Mouse (Mus musculus): Measurements from ENCODE around the gene Il20rb. TPM values are rescaled to one million over a fixed set of nuclear protein-coding genes. Genes with fewer than 3 reads are reported as not detected.

Gene Il20rb
- polyA plus RNA-seq, 1 experiment from 2014 or later: 1.0 TPM

DNA sequence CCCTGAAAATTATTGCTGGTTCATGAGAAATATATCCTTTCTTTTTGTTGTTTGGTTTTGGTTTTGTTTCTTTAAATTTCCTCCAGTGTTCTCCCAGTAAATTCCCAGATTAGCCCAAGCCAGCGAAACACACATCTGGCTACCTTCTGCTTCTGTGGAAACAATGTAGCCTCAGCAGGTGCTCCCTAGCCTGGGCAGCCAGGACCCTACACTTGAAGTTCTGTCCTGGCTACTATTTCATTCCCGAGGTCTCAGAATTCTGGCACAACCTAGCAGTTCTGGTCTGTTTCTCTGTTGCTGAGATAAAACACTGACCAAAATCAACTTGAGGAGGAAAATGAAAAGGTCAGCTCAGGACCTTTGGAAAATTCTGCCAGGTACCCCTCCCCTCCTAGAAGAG lies 55.2 kb downstream of the Il20rb start:
- no peak for ATAC-seq (ENCODE audit: insufficient number of reproducible peaks, insufficient read depth, low FRiP score, low read depth)
- Histone ChIP-seq H3K4me1 (ENCODE audit: control insufficient read depth, insufficient read depth, low read length) (no peaks in the 10 kb centered on the region), H3K4me3 (ENCODE audit: low read depth, low read length) (no peak overlapping the region), H3K9ac (replicated peaks; ENCODE audit: low read depth, low read length) (no peak overlapping the region), H3K27me3 (ENCODE audit: control insufficient read depth, insufficient read depth, low read length) (no peaks in the 10 kb centered on the region), H3K9me3 (ENCODE audit: control insufficient read depth, low read depth, low read length) (no peaks in the 10 kb centered on the region), H3K4me2 (replicated peaks; ENCODE audit: low read depth, low read length) (no peak overlapping the region), H3K36me3 (ENCODE audit: control insufficient read depth, insufficient read depth, low read length) (no peaks in the 10 kb centered on the region), H3K27ac (ENCODE audit: low read length) (no peak overlapping the region)
- WGBS: 62% methylated on average over 2 of the region's 2 CpGs

- H3K4me3 ChIP-seq (ENCODE audit: low read depth, low read length): no peak overlapping the region
- H3K27me3 ChIP-seq (ENCODE audit: control insufficient read depth, insufficient read depth, low read length): no peaks in the 10 kb centered on the region
- ATAC-seq (ENCODE audit: insufficient number of reproducible peaks, insufficient read depth, low FRiP score, low read depth): no peak
- no peak overlapping the region for H3K9ac ChIP-seq (replicated peaks; ENCODE audit: low read depth, low read length)
- H3K27ac ChIP-seq (ENCODE audit: low read length): no peak overlapping the region
- no peaks in the 10 kb centered on the region for H3K36me3 ChIP-seq (ENCODE audit: control insufficient read depth, insufficient read depth, low read length)
- no peaks in the 10 kb centered on the region for H3K4me1 ChIP-seq (ENCODE audit: control insufficient read depth, insufficient read depth, low read length)
- H3K9me3 ChIP-seq (ENCODE audit: control insufficient read depth, low read depth, low read length): no peaks in the 10 kb centered on the region
- no peak overlapping the region for H3K4me2 ChIP-seq (replicated peaks; ENCODE audit: low read depth, low read length)
- WGBS: 49% methylated on average over 2 of the region's 2 CpGs
These were observed 55.7 kb downstream of the Il20rb start for GRCm38 (mm10) chr9:100430911-100431310.

GRCm38 (mm10) chr9:100419644-100420043 lies 66.9 kb downstream of the Il20rb start:
- Histone ChIP-seq H3K27me3 (ENCODE audit: control insufficient read depth, insufficient read depth, low read length) (no peaks in the 10 kb centered on the region), H3K4me2 (replicated peaks; ENCODE audit: low read depth, low read length) (no peak overlapping the region), H3K36me3 (ENCODE audit: control insufficient read depth, insufficient read depth, low read length) (no peaks in the 10 kb centered on the region), H3K27ac (ENCODE audit: low read length) (no peak overlapping the region), H3K9me3 (ENCODE audit: control insufficient read depth, low read depth, low read length) (no peaks in the 10 kb centered on the region), H3K9ac (replicated peaks; ENCODE audit: low read depth, low read length) (no peak overlapping the region), H3K4me3 (ENCODE audit: low read depth, low read length) (no peak overlapping the region), H3K4me1 (ENCODE audit: control insufficient read depth, insufficient read depth, low read length) (no peaks in the 10 kb centered on the region)
- ATAC-seq (ENCODE audit: insufficient number of reproducible peaks, insufficient read depth, low FRiP score, low read depth): no peak
- WGBS: 49% methylated on average over 8 of the region's 8 CpGs

DNA sequence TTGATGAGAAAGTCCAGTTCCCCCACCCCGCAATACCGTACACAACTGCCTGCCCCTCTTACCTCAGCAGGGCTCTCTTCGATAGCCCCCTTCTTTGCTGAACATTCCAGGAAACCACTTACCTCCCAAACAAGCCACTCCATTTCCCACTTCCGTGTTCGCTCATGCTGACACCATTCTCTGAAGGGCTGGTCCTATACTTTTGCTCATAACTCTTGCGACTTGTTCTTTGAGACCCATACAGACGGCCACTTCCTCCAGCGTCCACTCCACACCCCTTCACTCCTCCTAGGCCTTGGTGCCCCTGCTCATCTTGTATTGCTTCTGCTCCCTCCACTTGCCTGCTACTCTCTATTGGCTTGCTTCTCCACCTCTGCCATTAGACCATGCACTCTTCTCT lies 67.5 kb downstream of the Il20rb start:
- Histone ChIP-seq H3K4me2 (replicated peaks; ENCODE audit: low read depth, low read length) (no peak overlapping the region), H3K27ac (ENCODE audit: low read length) (no peak overlapping the region), H3K36me3 (ENCODE audit: control insufficient read depth, insufficient read depth, low read length) (no peaks in the 10 kb centered on the region), H3K9ac (replicated peaks; ENCODE audit: low read depth, low read length) (no peak overlapping the region), H3K27me3 (ENCODE audit: control insufficient read depth, insufficient read depth, low read length) (no peaks in the 10 kb centered on the region), H3K4me1 (ENCODE audit: control insufficient read depth, insufficient read depth, low read length) (no peaks in the 10 kb centered on the region), H3K9me3 (ENCODE audit: control insufficient read depth, low read depth, low read length) (no peaks in the 10 kb centered on the region), H3K4me3 (ENCODE audit: low read depth, low read length) (no peak overlapping the region)
- no peak for ATAC-seq (ENCODE audit: insufficient number of reproducible peaks, insufficient read depth, low FRiP score, low read depth)
- WGBS: 84% methylated on average over 8 of the region's 8 CpGs

- no peak for ATAC-seq (ENCODE audit: insufficient number of reproducible peaks, insufficient read depth, low FRiP score, low read depth)
- H3K4me3 ChIP-seq (ENCODE audit: low read depth, low read length): no peak overlapping the region
- 63% methylated on average over 1 of the region's 1 CpGs for WGBS
- H3K4me1 ChIP-seq (ENCODE audit: control insufficient read depth, insufficient read depth, low read length): no peaks in the 10 kb centered on the region
- no peak overlapping the region for H3K27ac ChIP-seq (ENCODE audit: low read length)
- H3K27me3 ChIP-seq (ENCODE audit: control insufficient read depth, insufficient read depth, low read length): no peaks in the 10 kb centered on the region
- no peak overlapping the region for H3K4me2 ChIP-seq (replicated peaks; ENCODE audit: low read depth, low read length)
- H3K9ac ChIP-seq (replicated peaks; ENCODE audit: low read depth, low read length): no peak overlapping the region
- H3K36me3 ChIP-seq (ENCODE audit: control insufficient read depth, insufficient read depth, low read length): no peaks in the 10 kb centered on the region
- no peaks in the 10 kb centered on the region for H3K9me3 ChIP-seq (ENCODE audit: control insufficient read depth, low read depth, low read length)
These were observed 69.8 kb downstream of the Il20rb start for GRCm38 (mm10) chr9:100416756-100417155.

DNA sequence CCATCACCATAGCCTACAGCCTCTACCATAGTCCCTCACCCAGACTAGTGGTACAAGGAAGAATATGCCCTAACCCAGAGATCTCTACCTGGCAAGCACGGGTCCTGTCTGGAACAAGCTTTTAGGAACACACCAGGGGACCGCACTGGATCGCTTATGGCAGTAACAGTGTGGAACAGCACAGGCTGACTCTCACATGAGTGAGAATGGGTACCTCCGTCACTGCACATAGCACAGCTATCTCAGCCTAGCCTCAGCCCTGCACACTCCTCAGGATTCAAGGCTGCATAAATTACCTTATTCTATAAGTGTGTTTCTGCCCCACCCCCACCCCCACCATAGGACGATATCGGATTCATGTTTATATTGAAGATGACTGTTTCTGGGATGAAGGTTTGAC lies 70.3 kb downstream of the Il20rb start:
- WGBS: 67% methylated on average over 6 of the region's 6 CpGs
- no peak for ATAC-seq (ENCODE audit: insufficient number of reproducible peaks, insufficient read depth, low FRiP score, low read depth)
- no peak overlapping the region for H3K27ac ChIP-seq (ENCODE audit: low read length)

DNA sequence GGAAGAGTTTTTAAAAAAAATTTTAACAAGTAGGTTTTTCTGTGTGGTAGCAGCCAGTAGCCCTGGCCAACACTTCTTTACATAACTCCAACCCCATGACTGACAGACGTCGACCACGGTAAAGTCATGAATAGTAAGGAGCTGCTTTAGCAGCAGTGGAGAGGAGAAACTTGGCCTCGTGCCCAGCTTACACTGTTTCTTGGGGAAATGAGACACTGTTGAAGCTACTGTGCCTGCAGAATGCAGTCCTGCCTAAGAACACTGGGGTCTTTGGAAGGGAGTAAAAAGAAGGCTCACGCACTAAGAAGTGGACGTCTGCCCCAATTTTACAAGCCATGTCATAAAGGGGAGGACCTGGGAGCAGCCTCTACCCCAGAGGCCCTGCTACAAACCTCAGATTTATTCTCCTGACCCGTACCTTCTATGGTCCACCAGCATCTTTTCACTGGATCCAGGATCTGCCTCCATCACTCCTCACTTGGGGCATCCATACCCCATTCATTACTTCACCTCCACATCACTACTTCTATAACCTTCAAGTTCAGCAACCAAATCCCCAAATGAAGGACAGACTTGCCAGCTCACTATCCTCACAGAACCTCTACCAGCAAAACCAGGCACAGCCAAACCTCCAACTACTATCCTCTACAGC lies 71.1 kb downstream of the Il20rb start:
- WGBS: 55% methylated on average over 7 of the region's 7 CpGs
- Histone ChIP-seq H3K4me2 (replicated peaks; ENCODE audit: low read depth, low read length) (no peak overlapping the region), H3K36me3 (ENCODE audit: control insufficient read depth, insufficient read depth, low read length) (no peaks in the 10 kb centered on the region), H3K9ac (replicated peaks; ENCODE audit: low read depth, low read length) (no peak overlapping the region), H3K27me3 (ENCODE audit: control insufficient read depth, insufficient read depth, low read length) (no peaks in the 10 kb centered on the region), H3K4me1 (ENCODE audit: control insufficient read depth, insufficient read depth, low read length) (no peaks in the 10 kb centered on the region), H3K27ac (ENCODE audit: low read length) (no peak overlapping the region), H3K9me3 (ENCODE audit: control insufficient read depth, low read depth, low read length) (no peaks in the 10 kb centered on the region), H3K4me3 (ENCODE audit: low read depth, low read length) (no peak overlapping the region)
- no peak for ATAC-seq (ENCODE audit: insufficient number of reproducible peaks, insufficient read depth, low FRiP score, low read depth)

More for the DNA sequence above, 70.3 kb downstream of the Il20rb start:
- Histone ChIP-seq H3K27me3 (ENCODE audit: control insufficient read depth, insufficient read depth, low read length) (no peaks in the 10 kb centered on the region), H3K4me2 (replicated peaks; ENCODE audit: low read depth, low read length) (no peak overlapping the region), H3K4me3 (ENCODE audit: low read depth, low read length) (no peak overlapping the region), H3K9me3 (ENCODE audit: control insufficient read depth, low read depth, low read length) (no peaks in the 10 kb centered on the region), H3K36me3 (ENCODE audit: control insufficient read depth, insufficient read depth, low read length) (no peaks in the 10 kb centered on the region), H3K4me1 (ENCODE audit: control insufficient read depth, insufficient read depth, low read length) (no peaks in the 10 kb centered on the region), H3K9ac (replicated peaks; ENCODE audit: low read depth, low read length) (no peak overlapping the region)

Other genes starting within 250 kb of the Il20rb start
- 67.4 and 69.8 TPM in 2 replicates for gene Nck1, start 59.3 kb upstream of the Il20rb start, polyA plus RNA-seq (2014; fragmentation: Nextera tagmentation; extraction: Ambion mirVana)
- 7.3 and 8.1 TPM in 2 replicates for gene Slc35g2, start 84.3 kb upstream of the Il20rb start, polyA plus RNA-seq (2014; fragmentation: Nextera tagmentation; extraction: Ambion mirVana)
- 66.1 and 70.3 TPM in 2 replicates for gene Stag1, start 111.0 kb upstream of the Il20rb start, polyA plus RNA-seq (2014; fragmentation: Nextera tagmentation; extraction: Ambion mirVana)